Mouse (Mus musculus) ES-E14 (cell line): ENCODE data around the gene Gpr137. TPM values are rescaled to one million over a fixed set of nuclear protein-coding genes. Genes with fewer than 3 reads are reported as not detected.
A peak's percentile ranks its signal among the peaks of the same experiment; 100 is the strongest.
"Not testable (repeated sequence)": the region's sequence is repeated elsewhere in the genome, so short reads cannot be mapped to it uniquely, and the experiment has no call there.

Source experiments
- DNase-seq: peaks from one replicate; pipeline ENCODE4 v3.0.0-alpha.2; 2013; ENCODE audit warnings: low read depth, low spot score
- H3K27ac ChIP-seq: 2 replicates; pipeline ENCODE4 v1.5.1; 2012; ENCODE audit warnings: low read depth, mild to moderate bottlenecking, low read length, moderate library complexity, mixed read lengths; ENCODE audit not compliant: poor library complexity, insufficient read depth, severe bottlenecking
- H3K36me3 ChIP-seq: 2 replicates; pipeline ENCODE4 v1.6.1; 2012; ENCODE audit warnings: mild to moderate bottlenecking, low read length, moderate library complexity, mixed read lengths; ENCODE audit not compliant: control insufficient read depth, poor library complexity, insufficient read depth, severe bottlenecking
- H3K4me1 ChIP-seq, 2 experiments: fragments of 150-350 bp in 1 of 2; sonication (generic) in 1 of 2; 2 replicates each; pipeline ENCODE4 v1.6.1; 2012; ENCODE audit warnings: low read length in 2 of 2, mild to moderate bottlenecking in 1 of 2, mixed read lengths in 1 of 2; ENCODE audit not compliant: control insufficient read depth in 2 of 2, insufficient read depth in 2 of 2, poor library complexity in 1 of 2
- H3K4me3 ChIP-seq, 2 experiments: fragments of 150-350 bp in 1 of 2; sonication (generic) in 1 of 2; 2 replicates each; pipeline ENCODE4 v1.5.1; 2012; ENCODE audit warnings: low read length in 2 of 2, low read depth in 1 of 2, mild to moderate bottlenecking in 1 of 2, mixed read lengths in 1 of 2; ENCODE audit not compliant: insufficient read depth in 1 of 2, poor library complexity in 1 of 2, severe bottlenecking in 1 of 2
- H3K9ac ChIP-seq: 2 replicates; pipeline ENCODE4 v1.6.1; 2012; ENCODE audit warnings: low read depth, mild to moderate bottlenecking, low read length, mixed read lengths; ENCODE audit not compliant: poor library complexity, insufficient read depth, severe bottlenecking
- H3K9me3 ChIP-seq: fragments of 150-350 bp; sonication (generic); 2 replicates; pipeline ENCODE4 v1.6.1; 2012; ENCODE audit warnings: low read depth, mild to moderate bottlenecking, low read length; ENCODE audit not compliant: control insufficient read depth, insufficient read depth
- CHD2 ChIP-seq: IDR thresholded peaks from 2 replicates; pipeline ENCODE4 v1.6.1; 2014; ENCODE audit warnings: mild to moderate bottlenecking, low read depth, low read length, inconsistent platforms
- HCFC1 ChIP-seq: IDR thresholded peaks from 2 replicates; pipeline ENCODE4 v1.6.1; 2012; ENCODE audit warnings: low read length, inconsistent platforms, borderline replicate concordance; ENCODE audit not compliant: insufficient read depth
- MAFK ChIP-seq: IDR thresholded peaks from 2 replicates; pipeline ENCODE4 v1.6.1; 2014; ENCODE audit warnings: mild to moderate bottlenecking, low read depth, low read length, inconsistent platforms; ENCODE audit not compliant: insufficient read depth
- ZC3H11A ChIP-seq: IDR thresholded peaks from 2 replicates; pipeline ENCODE4 v1.6.1; 2012; ENCODE audit warnings: low read depth, mild to moderate bottlenecking, inconsistent platforms, low read length, borderline replicate concordance
- ZNF384 ChIP-seq: IDR thresholded peaks from 2 replicates; pipeline ENCODE4 v1.6.1; 2012; ENCODE audit warnings: low read depth, low read length, inconsistent platforms
- in situ Hi-C, 2 experiments: fragments of 600-800 bp; cut with MboI; formaldehyde crosslinking; loops; one replicate each; pipeline ENCODE4 v1.15.1; 2025; ENCODE audit warnings: low sequenced_read_pairs in 2 of 2, inconsistent platforms in 1 of 2; ENCODE audit not compliant: unreplicated experiment in 2 of 2
- total RNA-seq: library from RNA; depleted of rRNA; stranded (reverse); fragments of 300-350 nt; gene quantifications from 2 replicates; pipeline ENCODE4 v1.2.3, GENCODE M21; 2012

The Gpr137 gene
- total RNA-seq, 1 experiment = 23.7 TPM

- no peak for DNase-seq
- peak overlapping the region; percentile 39; the same call in 1 of the 2 replicates for H3K9ac ChIP-seq
- no peak overlapping the region for H3K27ac ChIP-seq
- in situ Hi-C loops = no loop called here
- peaks cover 0 to 2% of the 10 kb centered on the region in 2 experiments; a peak in 2 of 4 replicates for H3K4me1 ChIP-seq
- no peaks in the 10 kb centered on the region for H3K9me3 ChIP-seq
- peaks cover 23% of the 10 kb centered on the region for H3K36me3 ChIP-seq
- no peak for TF ChIP-seq ZC3H11A
- no peak for TF ChIP-seq ZNF384
- no peak for TF ChIP-seq MAFK
- TF ChIP-seq HCFC1 = no peak
- no peak for TF ChIP-seq CHD2
- H3K4me3 ChIP-seq = peak overlapping the region; percentile 42 to 50
These were observed 28.3 kb downstream of the Gpr137 start for GRCm38 (mm10) chr19:6913991-6914390.

- no peak for DNase-seq
- H3K36me3 ChIP-seq = peaks cover 23% of the 10 kb centered on the region
- no peak for TF ChIP-seq ZNF384
- H3K4me1 ChIP-seq = peaks cover 0 to 4% of the 10 kb centered on the region in 2 experiments; a peak in 2 of 4 replicates
- H3K9me3 ChIP-seq = no peaks in the 10 kb centered on the region
- no peak overlapping the region for H3K27ac ChIP-seq
- no peak overlapping the region for H3K9ac ChIP-seq
- in situ Hi-C loops = no loop called here
- no peak overlapping the region for H3K4me3 ChIP-seq
These were observed 29.2 kb downstream of the Gpr137 start for GRCm38 (mm10) chr19:6913036-6913435.

GRCm38 (mm10) chr19:6912205-6912970 lies 29.9 kb downstream of the Gpr137 start:
- no peak overlapping the region for H3K9ac ChIP-seq
- DNase-seq = no peak
- H3K9me3 ChIP-seq = no peaks in the 10 kb centered on the region
- H3K4me3 ChIP-seq = no peak overlapping the region
- in situ Hi-C loops = no loop called here
- no peak overlapping the region for H3K27ac ChIP-seq
- H3K36me3 ChIP-seq = peaks cover 23% of the 10 kb centered on the region
- peaks cover 0 to 4% of the 10 kb centered on the region in 2 experiments; a peak in 2 of 4 replicates for H3K4me1 ChIP-seq
- TF ChIP-seq HCFC1 (no peak), ZC3H11A (no peak), ZNF384 (no peak), CHD2 (no peak), MAFK (no peak)

- Histone ChIP-seq H3K27ac (no peak overlapping the region; the same call in 1 of the 2 replicates), H3K36me3 (peaks cover 32% of the 10 kb centered on the region), H3K4me1 (peaks cover 0 to 4% of the 10 kb centered on the region in 2 experiments; a peak in 2 of 4 replicates), H3K9me3 (no peaks in the 10 kb centered on the region), H3K9ac (peak overlapping the region; percentile 40; the same call in 1 of the 2 replicates), H3K4me3 (peak overlapping the region; percentile 2 to 21; a peak in 1 of 4 replicates)
- TF ChIP-seq ZNF384 (no peak), ZC3H11A (no peak), MAFK (no peak), CHD2 (no peak), HCFC1 (no peak)
- DNase-seq = no peak
- in situ Hi-C loops = no loop called here
These were observed 30.9 kb downstream of the Gpr137 start for GRCm38 (mm10) chr19:6911101-6912074.

- H3K4me1 ChIP-seq, H3K9me3 ChIP-seq, in situ Hi-C loops, DNase-seq: not testable (repeated sequence)
- Histone ChIP-seq H3K4me3 (peak overlapping the region; percentile 76 to 93), H3K9ac (peak overlapping the region; percentile 84), H3K36me3 (peaks cover 39% of the 10 kb centered on the region), H3K27ac (peak overlapping the region; percentile 93)
These were observed 32.0 kb downstream of the Gpr137 start for GRCm38 (mm10) chr19:6910306-6910705.
